Mouse (Mus musculus): ENCODE measurements around the gene Srms. TPM values are rescaled to one million over a fixed set of nuclear protein-coding genes. Genes with fewer than 3 reads are reported as not detected.

Gene Srms
- total RNA-seq (2021), result under 1 TPM; 0.22 to 0.42 TPM

GRCm38 (mm10) chr2:181213021-181213445 lies at the start of gene Srms:
Gene Srms, minus strand, starts transcription at chr2:181213185.
- DNase-seq (ENCODE audit: extremely low spot score in 1 of 2, low spot score in 1 of 2), result no peak

DNA sequence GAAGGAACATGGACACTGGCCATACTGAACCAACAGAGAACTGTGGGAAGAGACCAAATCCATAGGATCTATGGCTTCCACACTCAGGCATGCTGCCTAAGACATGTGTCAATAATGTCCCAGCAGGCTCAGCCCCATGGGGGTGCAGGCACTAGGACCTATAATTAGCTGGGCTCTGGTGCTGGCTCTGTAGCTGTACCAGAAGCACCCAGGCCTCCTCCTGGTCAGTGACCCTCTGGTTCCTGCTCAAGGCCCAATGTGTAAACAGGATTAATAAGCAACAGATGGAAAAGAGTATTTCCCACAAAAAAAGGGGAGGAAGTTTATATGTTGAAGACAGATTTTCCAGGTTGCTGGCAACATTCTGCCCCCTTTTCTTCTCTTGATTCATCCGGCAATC lies 40.3 kb upstream of the Srms start:
- DNase-seq (ENCODE audit: extremely low spot score in 1 of 2, low spot score in 1 of 2), result no peak

GRCm38 (mm10) chr2:181251841-181252240 lies 38.9 kb upstream of the Srms start:
- DNase-seq (ENCODE audit: extremely low spot score in 1 of 2, low spot score in 1 of 2), result no peak

GRCm38 (mm10) chr2:181249217-181249616 lies 36.2 kb upstream of the Srms start:
- no peak for DNase-seq (ENCODE audit: extremely low spot score in 1 of 2, low spot score in 1 of 2)

GRCm38 (mm10) chr2:181245031-181245430 lies 32.0 kb upstream of the Srms start:
- DNase-seq (ENCODE audit: extremely low spot score in 1 of 2, low spot score in 1 of 2), result no peak

DNA sequence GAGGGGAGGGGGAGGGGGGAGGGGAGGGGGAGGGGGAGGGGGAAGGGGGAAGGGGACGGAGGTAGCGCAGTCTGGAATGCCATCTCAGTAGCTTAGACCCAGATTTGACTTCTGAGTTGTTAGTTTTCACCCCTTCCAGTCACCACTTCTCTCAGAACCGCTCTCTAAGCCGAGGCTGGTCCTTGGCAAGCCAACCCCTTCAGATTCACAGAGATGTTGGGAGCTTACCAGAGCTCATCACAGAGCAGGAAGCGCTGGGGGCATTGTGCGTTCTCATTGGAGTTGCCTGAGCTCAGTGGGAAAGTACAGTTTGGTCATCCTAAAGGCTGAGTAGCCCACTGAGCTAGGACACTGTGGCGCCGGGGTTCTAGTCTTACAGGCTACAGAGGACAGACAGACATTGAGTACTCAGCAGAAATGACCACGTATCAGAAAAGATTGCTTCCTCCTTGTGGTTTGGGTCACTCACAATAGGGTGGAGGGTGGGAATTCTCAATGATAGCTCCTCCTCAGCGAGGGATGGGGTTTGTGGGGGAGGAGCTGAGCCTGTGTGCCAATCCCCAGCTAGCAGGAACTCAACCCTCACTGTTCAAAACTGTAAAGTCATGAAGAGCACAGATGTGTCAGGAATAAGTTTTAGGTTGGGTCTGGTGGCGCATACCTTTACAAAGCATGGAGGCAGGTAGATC lies 30.9 kb upstream of the Srms start:
- DNase-seq (ENCODE audit: extremely low spot score in 1 of 2, low spot score in 1 of 2), result no peak

- DNase-seq (ENCODE audit: extremely low spot score in 1 of 2, low spot score in 1 of 2), result no peak
Observed at GRCm38 (mm10) chr2:181242314-181242665, 29.3 kb upstream of the Srms start.

DNA sequence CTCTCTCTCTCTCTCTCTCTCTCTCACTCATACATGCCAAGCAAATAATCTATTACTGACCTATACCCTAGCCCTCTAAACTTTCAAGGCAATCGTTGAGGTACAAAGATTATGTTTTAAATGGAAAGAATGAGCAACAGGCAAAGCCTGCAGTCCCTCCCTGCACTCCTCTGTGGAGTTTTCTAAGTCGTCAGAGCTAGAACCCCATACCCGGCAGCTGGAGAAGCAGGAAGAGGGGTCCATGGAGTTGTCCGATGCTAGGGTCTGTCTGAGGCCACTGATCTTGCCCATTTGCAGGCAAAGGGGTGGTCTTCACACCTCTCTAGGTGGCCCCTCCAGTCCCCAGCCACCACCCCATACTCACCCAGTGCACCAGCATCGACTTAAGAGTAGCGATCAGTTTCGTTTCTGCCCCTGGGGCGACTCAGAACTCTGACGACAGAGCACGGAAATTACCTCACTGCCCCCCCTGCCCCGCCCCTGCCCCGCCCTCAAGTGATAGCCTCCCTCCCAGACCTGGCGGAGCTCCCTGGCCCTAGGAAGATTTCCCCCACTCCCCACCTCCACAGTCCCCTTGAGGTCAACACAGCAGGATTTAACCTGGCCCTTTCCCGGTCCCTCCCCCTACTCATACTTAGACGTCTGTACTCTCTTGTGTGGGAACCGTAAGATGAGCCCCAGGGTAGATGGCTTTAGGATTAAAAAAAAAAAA lies 28.8 kb upstream of the Srms start, which contains the start of gene Helz2:
Helz2 (minus strand) TSS at position 426 of the 712 bp plus-strand sequence.
- DNase-seq (ENCODE audit: extremely low spot score in 1 of 2, low spot score in 1 of 2), result no peak

- DNase-seq (ENCODE audit: extremely low spot score in 1 of 2, low spot score in 1 of 2), result no peak
Observed at GRCm38 (mm10) chr2:181240806-181241440, 27.9 kb upstream of the Srms start.

GRCm38 (mm10) chr2:181239261-181239660 lies 26.3 kb upstream of the Srms start:
- no peak for DNase-seq (ENCODE audit: extremely low spot score in 1 of 2, low spot score in 1 of 2)

DNA sequence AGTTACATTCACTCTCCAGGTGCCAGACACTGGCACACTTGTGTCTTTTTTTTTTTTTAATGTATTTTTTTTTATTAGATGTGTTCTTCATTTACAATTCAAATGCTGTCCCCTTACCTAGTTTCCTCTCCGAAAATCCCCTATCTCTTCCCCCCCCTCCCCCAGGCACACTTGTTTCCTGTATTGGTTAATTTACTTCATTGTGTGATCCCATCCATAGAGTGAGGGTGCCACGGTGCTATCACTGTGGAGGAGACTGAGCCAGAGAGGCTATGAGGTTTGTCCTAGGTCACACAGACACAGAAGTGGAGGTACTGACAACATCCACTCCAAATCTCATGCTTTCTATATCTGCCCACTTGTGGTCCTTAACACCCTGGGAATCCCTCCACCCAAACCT lies 25.9 kb upstream of the Srms start:
- no peak for DNase-seq (ENCODE audit: extremely low spot score in 1 of 2, low spot score in 1 of 2)

GRCm38 (mm10) chr2:181238091-181238610 lies 25.2 kb upstream of the Srms start:
- DNase-seq (ENCODE audit: extremely low spot score in 1 of 2, low spot score in 1 of 2), result no peak

- no peak for DNase-seq (ENCODE audit: extremely low spot score in 1 of 2, low spot score in 1 of 2)
Observed at GRCm38 (mm10) chr2:181237251-181238014, 24.4 kb upstream of the Srms start.

DNA sequence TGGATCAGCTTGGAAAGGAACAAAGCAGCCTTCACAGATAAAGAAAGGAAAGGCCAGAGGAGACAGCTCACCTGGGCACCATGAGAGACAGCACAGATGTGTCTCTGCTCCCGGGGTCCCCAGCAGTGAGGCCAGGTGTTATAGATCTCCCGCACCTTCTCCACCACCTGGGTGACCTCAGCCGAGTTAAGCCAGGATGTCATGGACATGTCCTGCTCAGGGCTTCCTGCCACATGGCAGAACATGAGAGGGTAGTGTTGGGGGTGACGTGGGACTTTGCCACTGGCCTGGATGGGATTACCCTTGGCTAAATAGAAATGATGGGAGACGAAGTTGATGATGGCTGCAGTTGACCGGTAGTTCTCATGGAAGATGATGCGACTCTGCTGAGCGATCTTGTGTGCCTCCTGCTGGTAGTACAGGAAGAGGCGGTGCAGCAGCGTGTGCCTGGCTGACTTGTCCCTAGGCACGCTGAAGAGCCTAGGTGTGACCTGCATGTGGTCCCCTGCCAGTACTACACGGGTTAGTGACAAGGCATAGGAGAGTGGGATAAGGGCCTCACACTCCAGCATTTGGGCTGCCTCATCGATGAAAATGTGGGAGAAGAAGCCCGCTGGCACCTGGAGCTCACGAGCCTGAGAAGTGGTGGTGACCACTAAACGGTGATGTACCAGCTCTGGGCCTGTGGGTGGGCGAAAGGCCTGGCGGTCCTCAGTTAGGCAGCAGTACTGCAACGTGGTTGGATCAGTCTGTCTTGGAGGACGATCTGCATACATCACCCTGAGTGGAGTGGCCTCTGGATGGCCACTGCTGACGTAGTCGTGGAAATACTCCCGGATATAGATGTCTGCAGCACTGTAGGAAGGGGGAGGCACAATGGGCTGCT lies 22.9 kb upstream of the Srms start:
- no peak for DNase-seq (ENCODE audit: extremely low spot score in 1 of 2, low spot score in 1 of 2)

GRCm38 (mm10) chr2:181234680-181235079 lies 21.7 kb upstream of the Srms start:
- DNase-seq (ENCODE audit: extremely low spot score in 1 of 2, low spot score in 1 of 2), result no peak

DNA sequence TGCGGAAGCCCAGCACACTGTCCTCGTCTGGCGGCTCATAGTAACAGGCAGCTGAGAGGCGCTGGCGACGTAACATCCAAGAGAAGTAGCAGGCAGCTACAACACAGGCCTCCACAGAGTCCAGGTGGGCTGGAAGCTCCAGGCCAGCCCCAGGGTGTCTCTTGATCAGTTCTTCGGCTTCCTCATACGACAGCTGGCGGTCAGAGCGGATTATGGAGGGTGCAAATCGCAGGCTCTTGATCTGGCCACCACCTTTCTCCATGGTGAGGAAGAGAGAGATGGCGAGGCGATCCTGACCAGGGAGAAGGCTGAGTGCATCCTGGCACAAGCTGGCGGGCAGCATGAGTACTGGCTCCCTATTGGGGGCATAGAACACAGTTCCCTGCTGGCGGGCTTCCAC lies 20.5 kb upstream of the Srms start:
- DNase-seq (ENCODE audit: extremely low spot score in 1 of 2, low spot score in 1 of 2), result no peak

GRCm38 (mm10) chr2:181231171-181231570 lies 18.2 kb upstream of the Srms start:
- no peak for DNase-seq (ENCODE audit: extremely low spot score in 1 of 2, low spot score in 1 of 2)

- no peak for DNase-seq (ENCODE audit: extremely low spot score in 1 of 2, low spot score in 1 of 2)
Observed at GRCm38 (mm10) chr2:181228335-181228734, 15.3 kb upstream of the Srms start.

DNA sequence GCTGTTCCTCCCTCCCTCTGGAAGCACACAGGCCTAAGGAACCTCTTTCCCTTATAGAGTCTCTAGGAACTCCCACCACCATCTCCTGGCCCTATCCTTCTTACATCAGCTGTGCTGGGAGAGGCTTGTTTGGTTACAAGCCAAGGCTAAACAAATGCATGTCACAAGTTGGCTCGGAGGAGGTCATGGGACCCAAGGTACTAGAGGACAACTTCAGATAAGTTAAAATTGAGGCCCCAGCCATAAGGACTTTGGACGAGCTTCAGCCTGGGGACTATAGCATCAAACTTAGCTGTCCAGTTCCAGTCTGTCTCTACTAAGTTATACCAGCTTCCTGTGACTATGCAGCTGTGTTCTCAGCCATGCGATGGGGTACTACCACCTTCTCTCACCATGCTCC lies 14.1 kb upstream of the Srms start:
- no peak for DNase-seq (ENCODE audit: extremely low spot score in 1 of 2, low spot score in 1 of 2)

DNA sequence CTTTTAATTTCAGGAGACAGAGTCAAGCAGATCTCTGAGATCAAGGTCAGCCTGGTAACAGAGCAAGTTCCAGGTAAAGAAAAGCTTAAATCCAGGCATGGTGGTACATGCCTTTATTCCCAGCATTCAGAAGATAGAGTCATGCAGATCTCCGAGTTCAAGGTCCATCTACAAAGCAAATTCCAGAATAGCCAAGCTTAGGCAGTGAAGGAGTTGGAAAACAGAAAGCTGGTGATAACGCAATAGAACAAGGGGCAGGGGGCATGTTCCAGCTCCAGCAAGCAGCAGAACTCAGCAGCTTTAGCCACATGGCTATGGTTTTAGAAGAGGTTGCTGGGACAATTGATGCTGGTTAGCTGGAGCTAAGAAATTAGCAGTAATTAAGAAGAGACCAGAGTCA lies 12.0 kb upstream of the Srms start:
- no peak for DNase-seq (ENCODE audit: extremely low spot score in 1 of 2, low spot score in 1 of 2)

Measured in layer of hippocampus, postnatal 25 days (tissue).